8 mouse cellular contexts compared by ENCODE assay signal in the genomic region with DNA sequence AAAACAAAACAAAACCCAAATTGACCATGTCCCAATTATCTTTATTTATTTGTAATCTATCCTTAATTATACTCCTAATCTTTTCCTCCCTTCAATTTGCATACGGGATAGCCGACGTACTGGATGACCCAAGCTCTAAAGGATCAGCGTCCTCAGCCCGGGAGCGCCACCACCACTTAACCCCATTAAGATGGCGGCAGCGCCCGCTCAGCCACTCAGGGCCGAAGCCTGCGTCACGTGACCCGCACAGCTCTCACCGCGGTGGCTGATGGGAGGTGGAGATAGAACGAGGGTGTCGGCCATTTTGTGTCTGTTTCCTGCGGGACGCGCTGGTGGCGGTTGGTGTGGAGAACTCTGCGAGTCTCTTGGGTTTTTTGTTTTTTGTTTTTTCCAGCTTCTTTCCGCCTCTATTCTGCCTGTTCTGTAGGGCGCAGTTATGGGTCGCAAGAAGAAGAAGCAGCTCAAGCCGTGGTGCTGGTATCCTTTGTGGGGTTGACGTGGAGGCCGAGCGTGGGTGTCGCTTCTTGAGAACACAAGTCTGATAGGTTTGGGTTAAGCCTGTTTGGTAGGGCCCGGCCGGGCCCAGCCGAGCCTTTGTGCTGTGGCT. TPM values are rescaled to one million over a fixed set of nuclear protein-coding genes. Genes with fewer than 3 reads are reported as not detected.
DNase-seq lines count a peak whose midpoint lies in the region; ATAC-seq and TF ChIP-seq lines count a peak whose summit lies in the region.

Zfp207 (plus strand) TSS at position 261 of the 607 bp plus-strand sequence.

- intact Hi-C loops in heart, postnatal 36 days (cut with DNase I) = loop anchor here (5.0 kb wide), 1 partner anchor 176 kb away; the partner anchor contains the start of gene Rhot1

- H3K27me3 ChIP-seq in G1E (ENCODE audit: insufficient read depth, low read length) = no peaks in the 10 kb centered on the region
- no peaks in the 10 kb centered on the region for H3K27me3 ChIP-seq in forebrain, embryonic 16.5 days (replicated peaks; ENCODE audit: control insufficient read depth, insufficient read depth, low read length)
- no peaks in the 10 kb centered on the region for H3K27me3 ChIP-seq in lung, embryonic 14.5 days (ENCODE audit: insufficient read depth, low read length)
- no peaks in the 10 kb centered on the region for H3K27me3 ChIP-seq in thymus, adult 2 months (ENCODE audit: control insufficient read depth, insufficient read depth, low read length)

- H3K4me2 ChIP-seq in forebrain, embryonic 16.5 days (ENCODE audit: low read length) = peak within 1 kb of the TSS; percentile 97
- peak within 1 kb of the TSS; percentile 94 for H3K4me2 ChIP-seq in lung, embryonic 14.5 days

- peaks cover 36% of the 10 kb centered on the region for H3K36me3 ChIP-seq in G1E (replicated peaks)
- H3K36me3 ChIP-seq in forebrain, embryonic 16.5 days (ENCODE audit: control insufficient read depth, insufficient read depth) = peaks cover 6% of the 10 kb centered on the region
- H3K36me3 ChIP-seq in lung, embryonic 14.5 days (ENCODE audit: insufficient read depth) = peaks cover 33% of the 10 kb centered on the region
- H3K36me3 ChIP-seq in thymus, adult 2 months (ENCODE audit: control insufficient read depth, insufficient read depth, low read length) = peaks cover 21% of the 10 kb centered on the region

- WGBS in forebrain, embryonic 16.5 days = under 1% methylated on average over 33 of the region's 33 CpGs
- WGBS in lung, embryonic 14.5 days = under 1% methylated on average over 33 of the region's 33 CpGs
- WGBS in olfactory bulb, adult 2 months = under 1% methylated on average over 33 of the region's 33 CpGs
- WGBS in thymus, adult 2 months = under 1% methylated on average over 33 of the region's 33 CpGs

- H3K27ac ChIP-seq in forebrain, embryonic 16.5 days (ENCODE audit: low read length) = peak within 1 kb of the TSS; percentile 91
- peak within 1 kb of the TSS; percentile 96 for H3K27ac ChIP-seq in layer of hippocampus, adult 2 months
- H3K27ac ChIP-seq in lung, embryonic 14.5 days (ENCODE audit: low read depth) = peak within 1 kb of the TSS; percentile 94
- H3K27ac ChIP-seq in olfactory bulb, adult 2 months (ENCODE audit: insufficient read depth, low read depth, low read length) = peak within 1 kb of the TSS; percentile 91
- H3K27ac ChIP-seq in thymus, adult 2 months (ENCODE audit: control insufficient read depth, insufficient read depth, low read length) = peak within 1 kb of the TSS; percentile 85

- no peaks in the 10 kb centered on the region for H3K9me3 ChIP-seq in G1E (replicated peaks)
- no peaks in the 10 kb centered on the region for H3K9me3 ChIP-seq in forebrain, embryonic 16.5 days (ENCODE audit: control insufficient read depth, low read length)
- H3K9me3 ChIP-seq in lung, embryonic 14.5 days (ENCODE audit: low read depth, low read length) = no peaks in the 10 kb centered on the region

- peak within 1 kb of the TSS; percentile 65 for H3K9ac ChIP-seq in forebrain, embryonic 16.5 days (replicated peaks; ENCODE audit: low read depth, low read length)
- peak within 1 kb of the TSS; percentile 100 for H3K9ac ChIP-seq in lung, embryonic 14.5 days

- H3K4me3 ChIP-seq in G1E (ENCODE audit: low read depth, low read length) = peak within 1 kb of the TSS; percentile 78
- H3K4me3 ChIP-seq in forebrain, embryonic 16.5 days (replicated peaks; ENCODE audit: low read length) = peak within 1 kb of the TSS; percentile 73
- H3K4me3 ChIP-seq in layer of hippocampus, adult 2 months = peak within 1 kb of the TSS; percentile 97
- H3K4me3 ChIP-seq in lung, embryonic 14.5 days (ENCODE audit: low read depth, low read length) = peak within 1 kb of the TSS; percentile 95
- H3K4me3 ChIP-seq in olfactory bulb, adult 2 months (ENCODE audit: insufficient read depth, low read depth, low read length) = peak within 1 kb of the TSS; percentile 88
- H3K4me3 ChIP-seq in thymus, adult 2 months (ENCODE audit: control insufficient read depth, insufficient read depth, low read length) = peak within 1 kb of the TSS; percentile 79

- no peak for TF ChIP-seq CTCF in G1E (IDR thresholded peaks at IDR 0.05; ENCODE audit: low read depth, low read length)
- TF ChIP-seq CTCF in layer of hippocampus, adult 2 months (conservative IDR thresholded peaks at IDR 0.05) = no peak
- no peak for TF ChIP-seq CTCF in lung, embryonic 14.5 days (IDR thresholded peaks at IDR 0.05; ENCODE audit: low read depth)
- no peak for TF ChIP-seq CTCF in olfactory bulb, adult 2 months (IDR thresholded peaks at IDR 0.05; ENCODE audit: insufficient read depth, low read depth, low read length)
- 0 out of 2 replicates have a peak, but pooled peaks have one; percentile 16 for TF ChIP-seq CTCF in thymus, adult 2 months (IDR thresholded peaks at IDR 0.05; ENCODE audit: borderline replicate concordance, control insufficient read depth, extremely low read depth, insufficient read depth, low read length, poor library complexity)

- H3K4me1 ChIP-seq in G1E (ENCODE audit: insufficient read depth, low read depth, low read length) = peaks cover 22% of the 10 kb centered on the region
- H3K4me1 ChIP-seq in forebrain, embryonic 16.5 days (replicated peaks; ENCODE audit: control insufficient read depth, insufficient read depth, low read length) = peaks cover 31% of the 10 kb centered on the region
- H3K4me1 ChIP-seq in lung, embryonic 14.5 days (ENCODE audit: insufficient read depth) = peaks cover 11% of the 10 kb centered on the region; the same call in 1 of the 2 replicates
- no peaks in the 10 kb centered on the region for H3K4me1 ChIP-seq in olfactory bulb, adult 2 months (ENCODE audit: control insufficient read depth, insufficient read depth, low read length)
- H3K4me1 ChIP-seq in thymus, adult 2 months (replicated peaks; ENCODE audit: control insufficient read depth, insufficient read depth, low read length) = peaks cover 9% of the 10 kb centered on the region

- DNase-seq in G1E (ENCODE audit: low spot score) = peak; percentile 81
- peak; percentile 99 for DNase-seq in cerebellum, adult 18-20 months
- DNase-seq in heart, postnatal 36 days = peak; percentile 96 to 97
- peak; percentile 96 to 97 for DNase-seq in layer of hippocampus, adult 2 months (ENCODE audit: low spot score in 2 of 2)
- peak; percentile 99 for DNase-seq in lung, embryonic 14.5 days
- peak; percentile 99 for DNase-seq in thymus, adult 2 months

- ATAC-seq in G1E (ENCODE audit: extremely low read depth, insufficient number of reproducible peaks, low FRiP score, poor library complexity, severe bottlenecking) = peak; percentile 86
- peak; percentile 94 for ATAC-seq in forebrain, embryonic 16.5 days
- ATAC-seq in lung, embryonic 14.5 days (ENCODE audit: insufficient read depth) = peak; percentile 95

- TF ChIP-seq POLR2A in olfactory bulb, adult 2 months (IDR thresholded peaks at IDR 0.05; ENCODE audit: insufficient read depth, low read depth, low read length) = peak; percentile 69
- peak; percentile 83; the same call in 1 of the 2 replicates for TF ChIP-seq POLR2A in thymus, adult 2 months (IDR thresholded peaks at IDR 0.05; ENCODE audit: control insufficient read depth, extremely low read depth, insufficient read depth, low read length, poor library complexity)

RNA-seq across cellular contexts. Expression of gene Zfp207, which starts in this region (rescaled TPM):
- total RNA-seq in G1E (2014; fragmentation: Nextera tagmentation) = 549 and 561 TPM in 2 replicates
- total RNA-seq in G1E (2017) = 343 and 359 TPM in 2 replicates
- 15.2 and 55.8 TPM in 2 replicates for polyA plus RNA-seq in G1E (2012)
- 246 and 250 TPM in 2 replicates for polyA plus RNA-seq in forebrain, embryonic 16.5 days (2015; fragmentation: Nextera tagmentation; extraction: Ambion mirVana)
- total RNA-seq in heart, postnatal 36 days (2021) = 10 to 100 TPM; 64.0 to 74.5 TPM
- 100 to 1,000 TPM; 151 to 152 TPM for total RNA-seq in layer of hippocampus, adult 2 months (2021)
- polyA plus RNA-seq in lung, embryonic 14.5 days (2014; fragmentation: Nextera tagmentation; extraction: Ambion mirVana) = 274 TPM in 2 replicates
- polyA plus RNA-seq in olfactory bulb, adult 2 months (2012; ENCODE audit: insufficient read depth, insufficient read length, low replicate concordance, missing spikeins) = 162 and 401 TPM in 2 replicates
- 243 and 267 TPM in 2 replicates for polyA plus RNA-seq in thymus, adult 2 months (2012; rRNA removed)

Comparison
In these comparisons a context has a peak if more than half of its experiments do, and no peak if none do; other contexts are left out.
1. Peak in every context shown above with its lines: DNase-seq, ATAC-seq, H3K4me3 ChIP-seq and H3K27ac ChIP-seq.